Mouse (Mus musculus): ENCODE results near the gene Zfp13. TPM values are rescaled to one million over a fixed set of nuclear protein-coding genes. Genes with fewer than 3 reads are reported as not detected.

Zfp13 gene
- polyA plus RNA-seq (2012; rRNA removed; ENCODE audit: low replicate concordance) = 9.1 and 16.2 TPM in 2 replicates

GRCm38 (mm10) chr17:23598582-23599552 is at the start of gene Zfp13:
Gene Zfp13 (minus strand): TSS chr17:23599487.

GRCm38 (mm10) chr17:23644613-23645495 is 45.6 kb upstream of the Zfp13 start, which contains the start of gene Mmp25:
Gene Mmp25 (minus strand): TSS chr17:23645277.

GRCm38 (mm10) chr17:23600641-23601622 is 1.6 kb upstream of the Zfp13 start, which contains the start of gene Zscan10:
Gene Zscan10 (plus strand): TSS chr17:23600856.

GRCm38 (mm10) chr17:23563595-23564367 is 35.5 kb downstream of the Zfp13 start, which contains the start of gene Zfp213:
Gene Zfp213 (minus strand): TSS chr17:23564238.

Other genes starting within 250 kb of the Zfp13 start
- not detected in 2 replicates for gene Vmn2r116, start 214.9 kb downstream of the Zfp13 start, polyA plus RNA-seq (2012; rRNA removed; ENCODE audit: low replicate concordance)
- not detected in 2 replicates for gene Vmn2r117, start 119.8 kb downstream of the Zfp13 start, polyA plus RNA-seq (2012; rRNA removed; ENCODE audit: low replicate concordance)
- gene Zfp213, start 35.2 kb downstream of the Zfp13 start, polyA plus RNA-seq (2012; rRNA removed; ENCODE audit: low replicate concordance) = 16.1 and 22.3 TPM in 2 replicates
- gene Zscan10, start 1.4 kb upstream of the Zfp13 start, polyA plus RNA-seq (2012; rRNA removed; ENCODE audit: low replicate concordance) = not detected in 2 replicates
- gene Mmp25, start 45.8 kb upstream of the Zfp13 start, polyA plus RNA-seq (2012; rRNA removed; ENCODE audit: low replicate concordance) = 2.6 and 4.7 TPM in 2 replicates
- gene Bicdl2, start 61.0 kb upstream of the Zfp13 start, polyA plus RNA-seq (2012; rRNA removed; ENCODE audit: low replicate concordance) = 2.1 and 3.5 TPM in 2 replicates
- 430 and 524 TPM in 2 replicates for gene Hcfc1r1, start 74.1 kb upstream of the Zfp13 start, polyA plus RNA-seq (2012; rRNA removed; ENCODE audit: low replicate concordance)
- 26.0 and 28.9 TPM in 2 replicates for gene Thoc6, start 74.4 kb upstream of the Zfp13 start, polyA plus RNA-seq (2012; rRNA removed; ENCODE audit: low replicate concordance)
- gene Tnfrsf12a, start 78.0 kb upstream of the Zfp13 start, polyA plus RNA-seq (2012; rRNA removed; ENCODE audit: low replicate concordance) = 15.4 and 34.1 TPM in 2 replicates
- gene Cldn6, start 79.8 kb upstream of the Zfp13 start, polyA plus RNA-seq (2012; rRNA removed; ENCODE audit: low replicate concordance) = 7.3 and 9.1 TPM in 2 replicates
- not detected in 2 replicates for gene Cldn9, start 84.5 kb upstream of the Zfp13 start, polyA plus RNA-seq (2012; rRNA removed; ENCODE audit: low replicate concordance)
- gene 1520401A03Rik, start 123.3 kb upstream of the Zfp13 start, polyA plus RNA-seq (2012; rRNA removed; ENCODE audit: low replicate concordance) = 0.06 TPM in 1 of 2 replicates, not detected in the other
- 30.3 and 57.9 TPM in 2 replicates for gene Pkmyt1, start 126.8 kb upstream of the Zfp13 start, polyA plus RNA-seq (2012; rRNA removed; ENCODE audit: low replicate concordance)
- gene Paqr4, start 141.4 kb upstream of the Zfp13 start, polyA plus RNA-seq (2012; rRNA removed; ENCODE audit: low replicate concordance) = 35.8 and 47.3 TPM in 2 replicates
- gene Kremen2, start 146.3 kb upstream of the Zfp13 start, polyA plus RNA-seq (2012; rRNA removed; ENCODE audit: low replicate concordance) = 0.52 and 0.60 TPM in 2 replicates
- 43.8 and 46.9 TPM in 2 replicates for gene Flywch1, start 172.1 kb upstream of the Zfp13 start, polyA plus RNA-seq (2012; rRNA removed; ENCODE audit: low replicate concordance)
- gene Flywch2, start 186.6 kb upstream of the Zfp13 start, polyA plus RNA-seq (2012; rRNA removed; ENCODE audit: low replicate concordance) = 5.4 and 13.3 TPM in 2 replicates
- gene Srrm2, start 191.0 kb upstream of the Zfp13 start, polyA plus RNA-seq (2012; rRNA removed; ENCODE audit: low replicate concordance) = 756 and 808 TPM in 2 replicates
- gene Elob, start 229.6 kb upstream of the Zfp13 start, polyA plus RNA-seq (2012; rRNA removed; ENCODE audit: low replicate concordance) = 412 and 628 TPM in 2 replicates
- gene Prss33, start 236.6 kb upstream of the Zfp13 start, polyA plus RNA-seq (2012; rRNA removed; ENCODE audit: low replicate concordance) = 0.17 TPM in 1 of 2 replicates, not detected in the other
- gene Prss32, start 244.4 kb upstream of the Zfp13 start, polyA plus RNA-seq (2012; rRNA removed; ENCODE audit: low replicate concordance) = not detected in 2 replicates
- gene Prss41, start 244.7 kb upstream of the Zfp13 start, polyA plus RNA-seq (2012; rRNA removed; ENCODE audit: low replicate concordance) = 0.13 and 0.27 TPM in 2 replicates

All from mammary gland, adult 2 months (tissue).